Mouse (Mus musculus): ENCODE data around the gene Tlr2. TPM values are rescaled to one million over a fixed set of nuclear protein-coding genes. Genes with fewer than 3 reads are reported as not detected.

The Tlr2 gene
- polyA plus RNA-seq, 1 experiment from 2014 or later, result 8.2 TPM

- H3K4me2 ChIP-seq (replicated peaks), result no peak overlapping the region
- H3K4me3 ChIP-seq, result no peak overlapping the region
- H3K36me3 ChIP-seq, result no peaks in the 10 kb centered on the region
- H3K9me3 ChIP-seq, result no peaks in the 10 kb centered on the region
- WGBS, result 85% methylated on average over 2 of the region's 2 CpGs
- H3K4me1 ChIP-seq, result peaks cover 48% of the 10 kb centered on the region
- H3K27ac ChIP-seq, result no peak overlapping the region
- ATAC-seq (ENCODE audit: low FRiP score, low read depth), result no peak
- no peak overlapping the region for H3K9ac ChIP-seq
- peaks cover 19% of the 10 kb centered on the region; the same call in 1 of the 2 replicates for H3K27me3 ChIP-seq
Observed at GRCm38 (mm10) chr3:83787086-83787485, 54.5 kb downstream of the Tlr2 start.

Other genes with a start within 250 kb of the Tlr2 start
- 419 and 465 TPM in 2 replicates for gene Sfrp2, start 75.4 kb downstream of the Tlr2 start, polyA plus RNA-seq (2015; fragmentation: Nextera tagmentation; extraction: Ambion mirVana)
- 60.0 and 62.5 TPM in 2 replicates for gene Tmem131l, start 198.4 kb upstream of the Tlr2 start, polyA plus RNA-seq (2015; fragmentation: Nextera tagmentation; extraction: Ambion mirVana)